Mouse (Mus musculus) adipose tissue, adult 10 weeks (tissue): ENCODE results near the gene Sprr2k. TPM values are rescaled to one million over a fixed set of nuclear protein-coding genes. Genes with fewer than 3 reads are reported as not detected.

Source experiments
- polyA plus RNA-seq: library from polyadenylated mRNA; stranded (reverse); fragments of 350-450 nt; fragmentation: Illumina TruSeq; extraction: RNeasy Lipid Tissue Mini Kit (QIAGEN cat#74804); gene quantifications from one replicate; pipeline ENCODE4 v1.2.3, GENCODE M21; 2014; ENCODE audit warnings: low read depth, low replicate concordance

Gene Sprr2k
- not detected for polyA plus RNA-seq

DNA sequence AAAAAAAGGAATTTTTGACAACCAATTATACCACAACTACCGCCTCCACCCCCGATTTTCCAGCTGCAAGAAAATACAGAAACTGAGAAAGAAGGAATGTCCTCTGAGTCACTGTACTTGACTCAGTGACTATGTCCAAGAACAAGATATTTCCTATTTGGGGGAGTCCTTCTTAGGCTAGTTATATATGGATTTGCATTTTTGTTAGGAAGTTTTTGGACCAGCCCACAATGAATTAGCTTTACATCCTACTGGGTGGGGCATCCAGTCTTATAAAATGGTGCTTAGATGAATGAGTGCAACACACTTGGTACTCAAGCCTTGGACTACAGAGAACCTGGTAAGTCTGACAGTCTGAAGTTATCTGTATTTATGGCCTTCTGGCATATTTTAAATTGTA, at the start of gene Sprr2k:
Gene Sprr2k (plus strand): TSS at position 301 of the 400 bp plus-strand sequence.

GRCm38 (mm10) chr3:92385385-92385784, 47.0 kb upstream of the Sprr2k start, which contains the start of gene Sprr2h:
TSS of gene Sprr2h (plus strand) at chr3:92385685.

GRCm38 (mm10) chr3:92407691-92408090, 24.7 kb upstream of the Sprr2k start, which contains the start of gene Sprr2i:
TSS of gene Sprr2i (plus strand) at chr3:92407991.

GRCm38 (mm10) chr3:92417782-92418181, 14.6 kb upstream of the Sprr2k start, which contains the start of gene Sprr2j-ps:
TSS of gene Sprr2j-ps (plus strand) at chr3:92418082.

DNA sequence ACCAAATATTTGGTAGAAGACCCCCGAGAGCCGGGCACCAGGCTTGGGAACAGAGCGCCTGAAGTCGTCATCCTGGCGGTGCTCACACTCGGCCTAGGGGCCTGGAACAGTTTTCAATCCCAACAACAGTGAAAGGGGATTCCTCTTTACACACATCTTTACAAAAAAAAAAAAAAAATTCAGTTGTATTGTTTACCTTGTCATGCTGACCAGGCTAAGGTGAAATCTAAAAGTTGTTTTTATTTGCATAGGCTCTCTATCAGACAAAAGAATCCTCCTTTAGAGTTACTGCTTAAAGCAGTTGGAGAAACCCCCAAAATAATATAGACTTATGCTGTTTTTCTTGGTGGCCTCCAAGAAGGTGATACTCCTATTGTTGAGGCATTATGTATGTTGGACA, 3.1 kb upstream of the Sprr2k start, which contains the start of gene Gm9774:
Gene Gm9774 (minus strand): TSS at position 101 of the 400 bp plus-strand sequence.

DNA sequence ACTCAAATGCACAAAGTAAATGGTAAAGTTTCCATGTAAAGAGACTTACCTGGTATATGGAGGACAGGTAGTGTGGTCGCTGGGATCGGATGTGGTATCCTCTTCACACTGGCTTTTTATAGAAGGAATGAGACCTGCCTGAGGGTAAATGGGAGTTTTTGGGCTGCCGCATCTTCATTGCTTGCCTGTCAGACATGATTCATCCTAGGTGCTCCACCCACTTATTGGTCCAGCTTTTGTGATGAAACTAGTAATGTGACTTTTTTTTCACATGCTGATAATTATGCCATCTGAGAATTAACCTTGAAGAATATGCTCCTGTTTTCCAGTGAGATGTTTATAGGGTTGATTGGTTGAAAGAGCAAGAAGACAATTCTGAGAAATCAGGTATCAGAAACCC, 6.3 kb downstream of the Sprr2k start, which contains the start of gene Sprr1b:
Gene Sprr1b (minus strand): TSS at position 101 of the 400 bp plus-strand sequence.

DNA sequence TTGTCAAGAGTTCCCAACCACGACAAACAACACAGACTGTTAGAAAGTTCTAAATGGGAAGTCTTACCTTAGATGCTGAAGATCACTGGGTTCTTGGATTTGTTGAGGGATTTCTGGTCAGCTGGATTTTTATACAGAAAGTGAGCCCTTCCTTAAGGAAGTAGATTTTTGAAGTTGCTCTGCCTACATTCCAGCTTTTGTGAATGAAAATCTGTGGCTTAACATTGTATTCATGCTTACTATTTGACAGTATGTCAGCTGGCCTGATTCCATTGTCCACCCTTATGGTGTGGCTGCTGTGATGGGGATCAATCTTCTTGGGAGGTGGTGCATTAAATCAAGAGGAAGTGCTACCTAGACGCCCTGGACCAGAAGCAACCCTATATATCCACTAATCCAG, 26.2 kb downstream of the Sprr2k start, which contains the start of gene Sprr3:
Gene Sprr3 (minus strand): TSS at position 101 of the 400 bp plus-strand sequence.

Other genes starting within 250 kb of the Sprr2k start
- gene Sprr2a1, start 216.8 kb upstream of the Sprr2k start, polyA plus RNA-seq = not detected
- gene Sprr2a2, start 216.7 kb upstream of the Sprr2k start, polyA plus RNA-seq = 0.83 TPM
- gene Sprr2a3, start 147.2 kb upstream of the Sprr2k start, polyA plus RNA-seq = not detected
- not detected for gene Sprr2b, start 116.0 kb upstream of the Sprr2k start, polyA plus RNA-seq
- gene Sprr2d, start 93.4 kb upstream of the Sprr2k start, polyA plus RNA-seq = not detected
- gene Sprr2e, start 80.4 kb upstream of the Sprr2k start, polyA plus RNA-seq = not detected
- not detected for gene Sprr2f, start 67.4 kb upstream of the Sprr2k start, polyA plus RNA-seq
- not detected for gene Sprr2h, start 46.9 kb upstream of the Sprr2k start, polyA plus RNA-seq
- gene Sprr2i, start 24.6 kb upstream of the Sprr2k start, polyA plus RNA-seq = not detected
- gene Sprr2j-ps, start 14.5 kb upstream of the Sprr2k start, polyA plus RNA-seq = not detected
- gene Gm9774, start 3.2 kb upstream of the Sprr2k start, polyA plus RNA-seq = 4.8 TPM
- not detected for gene Sprr1b, start 6.2 kb downstream of the Sprr2k start, polyA plus RNA-seq
- not detected for gene Sprr3, start 26.1 kb downstream of the Sprr2k start, polyA plus RNA-seq
- gene Sprr1a, start 53.3 kb downstream of the Sprr2k start, polyA plus RNA-seq = not detected
- not detected for gene Sprr4, start 67.9 kb downstream of the Sprr2k start, polyA plus RNA-seq
- gene 2310046K23Rik, start 101.9 kb downstream of the Sprr2k start, polyA plus RNA-seq = not detected
- gene Ivl, start 141.2 kb downstream of the Sprr2k start, polyA plus RNA-seq = not detected
- gene Smcp, start 156.4 kb downstream of the Sprr2k start, polyA plus RNA-seq = 191 TPM
- gene 2210017I01Rik, start 174.9 kb downstream of the Sprr2k start, polyA plus RNA-seq = not detected
- gene Lce6a, start 189.1 kb downstream of the Sprr2k start, polyA plus RNA-seq = not detected
- gene Lce1a1, start 215.7 kb downstream of the Sprr2k start, polyA plus RNA-seq = not detected
- gene Lce1b, start 224.3 kb downstream of the Sprr2k start, polyA plus RNA-seq = not detected
- gene Lce1a2, start 237.7 kb downstream of the Sprr2k start, polyA plus RNA-seq = not detected
- gene Lce1c, start 246.7 kb downstream of the Sprr2k start, polyA plus RNA-seq = not detected